Mouse (Mus musculus): ENCODE data around the gene Zfp637. TPM values are rescaled to one million over a fixed set of nuclear protein-coding genes. Genes with fewer than 3 reads are reported as not detected.

Zfp637 gene
- polyA plus RNA-seq, 1 experiment from 2014 or later, result 25.4 TPM

- Histone ChIP-seq H3K27me3 (ENCODE audit: insufficient read depth, low read length) (no peaks in the 10 kb centered on the region), H3K9me3 (ENCODE audit: low read length) (no peaks in the 10 kb centered on the region), H3K4me1 (ENCODE audit: insufficient read depth) (peaks cover 21% of the 10 kb centered on the region), H3K9ac (replicated peaks) (no peak overlapping the region), H3K4me2 (ENCODE audit: low read depth, low read length) (no peak overlapping the region), H3K27ac (ENCODE audit: low read depth) (no peak overlapping the region), H3K36me3 (replicated peaks; ENCODE audit: insufficient read depth, low read length) (no peaks in the 10 kb centered on the region), H3K4me3 (ENCODE audit: low read depth, low read length) (no peak overlapping the region)
- no peak for TF ChIP-seq EP300 (IDR thresholded peaks at IDR 0.05; ENCODE audit: low read depth)
- no peak for TF ChIP-seq CTCF (IDR thresholded peaks at IDR 0.05; ENCODE audit: low read depth)
- DNase-seq (no peak), ATAC-seq (no peak)
- 82% methylated on average over 2 of the region's 2 CpGs for WGBS (ENCODE audit: insufficient replicate concordance)
Observed at GRCm38 (mm10) chr6:117885943-117886342, 45.0 kb downstream of the Zfp637 start.

DNA sequence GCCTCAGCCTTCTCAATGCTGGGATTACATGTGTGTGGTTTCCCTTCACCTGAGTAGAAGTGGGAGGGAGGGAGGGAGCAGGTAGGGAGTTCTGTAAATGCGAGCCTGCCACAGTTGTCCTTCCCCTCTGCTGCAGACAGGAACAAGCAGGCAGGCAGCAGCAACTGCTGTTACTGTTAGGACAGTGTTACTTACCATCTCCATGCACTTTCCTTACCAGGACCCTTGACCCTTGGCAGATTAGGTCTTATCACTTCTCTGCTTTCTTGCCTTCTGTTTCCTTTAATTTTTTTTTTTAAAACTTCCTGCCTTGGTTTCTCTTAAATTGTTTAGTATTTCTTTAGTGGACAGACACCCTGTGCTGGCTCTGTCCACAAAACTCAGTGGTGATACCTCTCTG is 47.1 kb downstream of the Zfp637 start:
- peak overlapping the region; percentile 58 for H3K4me2 ChIP-seq (ENCODE audit: low read depth, low read length)
- H3K4me3 ChIP-seq (ENCODE audit: low read depth, low read length), result peak overlapping the region; percentile 10; the same call in 1 of the 2 replicates
- H3K4me1 ChIP-seq (ENCODE audit: insufficient read depth), result peaks cover 26% of the 10 kb centered on the region
- H3K36me3 ChIP-seq (replicated peaks; ENCODE audit: insufficient read depth, low read length), result no peaks in the 10 kb centered on the region
- TF ChIP-seq EP300 (IDR thresholded peaks at IDR 0.05; ENCODE audit: low read depth) (no peak), CTCF (IDR thresholded peaks at IDR 0.05; ENCODE audit: low read depth) (no peak)
- DNase-seq (no peak), ATAC-seq (no peak)
- no peaks in the 10 kb centered on the region for H3K27me3 ChIP-seq (ENCODE audit: insufficient read depth, low read length)
- WGBS (ENCODE audit: insufficient replicate concordance), result 30% methylated on average over 1 of the region's 1 CpGs
- peak overlapping the region; percentile 84 for H3K27ac ChIP-seq (ENCODE audit: low read depth)
- H3K9ac ChIP-seq (replicated peaks), result peak overlapping the region; percentile 65
- no peaks in the 10 kb centered on the region for H3K9me3 ChIP-seq (ENCODE audit: low read length)

GRCm38 (mm10) chr6:117888642-117889096 is 47.7 kb downstream of the Zfp637 start:
- Histone ChIP-seq H3K4me3 (ENCODE audit: low read depth, low read length) (peak overlapping the region; percentile 10), H3K36me3 (replicated peaks; ENCODE audit: insufficient read depth, low read length) (no peaks in the 10 kb centered on the region), H3K9me3 (ENCODE audit: low read length) (no peaks in the 10 kb centered on the region), H3K4me1 (ENCODE audit: insufficient read depth) (peaks cover 26% of the 10 kb centered on the region), H3K27ac (ENCODE audit: low read depth) (peak overlapping the region; percentile 84), H3K27me3 (ENCODE audit: insufficient read depth, low read length) (no peaks in the 10 kb centered on the region), H3K9ac (replicated peaks) (peak overlapping the region; percentile 65), H3K4me2 (ENCODE audit: low read depth, low read length) (peak overlapping the region; percentile 58)
- DNase-seq (peak; percentile 53), ATAC-seq (peak; percentile 88)
- TF ChIP-seq CTCF (IDR thresholded peaks at IDR 0.05; ENCODE audit: low read depth) (no peak), EP300 (IDR thresholded peaks at IDR 0.05; ENCODE audit: low read depth) (peak; percentile 94)
- WGBS (ENCODE audit: insufficient replicate concordance), result 39% methylated on average over 2 of the region's 2 CpGs

GRCm38 (mm10) chr6:117890257-117890656 is 49.3 kb downstream of the Zfp637 start:
- Histone ChIP-seq H3K27me3 (ENCODE audit: insufficient read depth, low read length) (no peaks in the 10 kb centered on the region), H3K36me3 (replicated peaks; ENCODE audit: insufficient read depth, low read length) (no peaks in the 10 kb centered on the region), H3K27ac (ENCODE audit: low read depth) (no peak overlapping the region), H3K4me1 (ENCODE audit: insufficient read depth) (peaks cover 26% of the 10 kb centered on the region), H3K9me3 (ENCODE audit: low read length) (no peaks in the 10 kb centered on the region), H3K9ac (replicated peaks) (no peak overlapping the region), H3K4me3 (ENCODE audit: low read depth, low read length) (no peak overlapping the region), H3K4me2 (ENCODE audit: low read depth, low read length) (no peak overlapping the region)
- ATAC-seq (no peak), DNase-seq (no peak)
- 65% methylated on average over 6 of the region's 6 CpGs for WGBS (ENCODE audit: insufficient replicate concordance)
- TF ChIP-seq EP300 (IDR thresholded peaks at IDR 0.05; ENCODE audit: low read depth) (no peak), CTCF (IDR thresholded peaks at IDR 0.05; ENCODE audit: low read depth) (no peak)

DNA sequence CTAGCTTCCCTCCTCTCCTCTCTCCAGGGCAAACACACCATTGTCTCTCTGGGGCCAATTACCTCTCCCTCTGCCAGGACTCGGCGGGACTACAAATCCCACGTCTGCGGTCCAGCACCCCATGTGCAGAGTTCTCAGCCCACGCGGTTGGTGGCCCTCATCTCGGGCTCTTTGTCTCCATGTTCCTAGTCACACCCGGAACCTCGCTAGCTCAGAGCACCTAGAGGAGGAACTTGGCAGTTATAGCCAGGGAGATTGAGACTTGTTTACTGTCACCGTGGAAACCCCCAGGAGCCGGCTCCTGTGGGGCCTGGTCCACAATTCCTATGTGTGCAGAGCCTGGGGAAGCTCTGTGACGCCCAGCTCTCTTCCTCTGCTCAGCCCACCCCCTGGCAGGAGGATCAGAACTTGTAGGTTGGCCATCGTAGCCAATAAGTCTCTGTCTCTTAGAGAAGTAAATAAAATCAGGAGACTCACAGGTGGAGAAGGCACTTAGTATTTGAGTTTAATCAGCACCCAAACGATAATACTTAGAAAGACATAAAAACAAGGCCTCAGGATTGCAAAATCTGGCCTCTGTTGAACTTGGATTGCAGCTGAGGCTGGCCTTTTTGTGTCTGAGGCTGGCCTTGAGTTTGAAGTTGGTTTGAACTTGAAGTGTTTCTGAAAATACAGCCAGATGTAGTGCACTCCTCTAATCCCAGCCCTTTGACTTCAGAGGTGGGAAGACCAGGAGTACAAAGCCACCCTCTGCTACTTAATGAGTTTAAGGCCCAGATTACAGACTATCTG is 50.6 kb downstream of the Zfp637 start:
- Histone ChIP-seq H3K27me3 (ENCODE audit: insufficient read depth, low read length) (no peaks in the 10 kb centered on the region), H3K9me3 (ENCODE audit: low read length) (no peaks in the 10 kb centered on the region), H3K9ac (replicated peaks) (peak overlapping the region; percentile 35; the same call in 1 of the 2 replicates), H3K27ac (ENCODE audit: low read depth) (peak overlapping the region; percentile 39), H3K4me1 (ENCODE audit: insufficient read depth) (peaks cover 26% of the 10 kb centered on the region), H3K4me3 (ENCODE audit: low read depth, low read length) (no peak overlapping the region), H3K36me3 (replicated peaks; ENCODE audit: insufficient read depth, low read length) (no peaks in the 10 kb centered on the region), H3K4me2 (ENCODE audit: low read depth, low read length) (peak overlapping the region; percentile 32)
- ATAC-seq (peak; percentile 30; the same call in 1 of the 2 replicates), DNase-seq (peak; percentile 26)
- no peak for TF ChIP-seq EP300 (IDR thresholded peaks at IDR 0.05; ENCODE audit: low read depth)
- no peak for TF ChIP-seq CTCF (IDR thresholded peaks at IDR 0.05; ENCODE audit: low read depth)
- 39% methylated on average over 14 of the region's 14 CpGs for WGBS (ENCODE audit: insufficient replicate concordance)

DNA sequence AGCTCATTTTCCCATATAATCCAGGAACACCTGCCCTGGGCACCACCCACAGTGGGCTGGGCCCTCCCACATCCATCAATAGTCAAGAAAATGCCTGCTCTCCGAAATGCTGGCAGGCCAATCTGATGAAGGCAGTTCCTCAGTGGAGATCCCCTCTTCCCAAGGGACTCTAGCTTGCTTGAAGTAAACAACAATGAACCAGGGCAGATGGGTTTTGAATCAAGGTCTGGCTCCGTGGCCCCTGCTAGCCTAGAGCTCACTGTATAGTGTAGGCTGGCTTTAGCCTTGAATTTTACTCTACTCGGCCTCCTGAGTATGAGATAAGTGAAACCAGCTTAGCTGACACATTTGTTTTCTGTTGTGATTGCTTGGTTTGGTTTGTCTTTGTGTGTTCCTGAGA is 51.4 kb downstream of the Zfp637 start:
- no peak for DNase-seq
- Histone ChIP-seq H3K36me3 (replicated peaks; ENCODE audit: insufficient read depth, low read length) (no peaks in the 10 kb centered on the region), H3K9ac (replicated peaks) (no peak overlapping the region), H3K4me3 (ENCODE audit: low read depth, low read length) (no peak overlapping the region), H3K27ac (ENCODE audit: low read depth) (0 out of 2 replicates have a peak overlapping the region, but pooled peaks have one; percentile 6), H3K4me2 (ENCODE audit: low read depth, low read length) (no peak overlapping the region), H3K9me3 (ENCODE audit: low read length) (no peaks in the 10 kb centered on the region), H3K4me1 (ENCODE audit: insufficient read depth) (peaks cover 26% of the 10 kb centered on the region), H3K27me3 (ENCODE audit: insufficient read depth, low read length) (no peaks in the 10 kb centered on the region)
- 72% methylated on average over 3 of the region's 3 CpGs for WGBS (ENCODE audit: insufficient replicate concordance)
- TF ChIP-seq CTCF (IDR thresholded peaks at IDR 0.05; ENCODE audit: low read depth) (no peak), EP300 (IDR thresholded peaks at IDR 0.05; ENCODE audit: low read depth) (no peak)
- no peak for ATAC-seq

Measured in liver, postnatal 0 days (tissue).